19 mouse cellular contexts compared by ENCODE assay signal in genomic region chr4:96772966-96773566, GRCm38 (mm10). TPM values are rescaled to one million over a fixed set of nuclear protein-coding genes. Genes with fewer than 3 reads are reported as not detected.
DNase-seq lines count a peak whose midpoint lies in the region; ATAC-seq and TF ChIP-seq lines count a peak whose summit lies in the region.
"Had no signal": no experiment of that assay in that cellular context is flagged by ENCODE, and none has a peak within 500 bp of the region (broad histone marks: within the 10 kb centered on the region; RNA-seq: fewer than 3 reads in every experiment).

No protein-coding gene starts in this region.

- no peaks in the 10 kb centered on the region for H3K4me1 ChIP-seq in forebrain, embryonic 13.5 days
- no peaks in the 10 kb centered on the region for H3K4me1 ChIP-seq in forebrain, embryonic 12.5 days
- H3K4me1 ChIP-seq in midbrain, postnatal 0 days (ENCODE audit: insufficient read depth, low read length) = no peaks in the 10 kb centered on the region
- no peaks in the 10 kb centered on the region for H3K4me1 ChIP-seq in midbrain, embryonic 13.5 days (replicated peaks)

- no peak overlapping the region for H3K4me3 ChIP-seq in forebrain, embryonic 13.5 days
- no peak overlapping the region for H3K4me3 ChIP-seq in forebrain, embryonic 12.5 days (replicated peaks)
- H3K4me3 ChIP-seq in midbrain, postnatal 0 days (ENCODE audit: low read depth, low read length) = no peak overlapping the region
- H3K4me3 ChIP-seq in midbrain, embryonic 13.5 days (replicated peaks) = no peak overlapping the region

- intact Hi-C loops in left cerebral cortex, postnatal 14 days (cut with DNase I) = no loop called here

- ATAC-seq in forebrain, embryonic 13.5 days = no peak
- no peak for ATAC-seq in forebrain, embryonic 12.5 days (ENCODE audit: low FRiP score)
- ATAC-seq in midbrain, postnatal 0 days (ENCODE audit: low FRiP score) = no peak
- ATAC-seq in midbrain, embryonic 13.5 days = no peak
- ATAC-seq: intestine, embryonic 16.5 days had no signal

- 0 out of 2 replicates have a peak overlapping the region, but pooled peaks have one; percentile 25 for H3K27ac ChIP-seq in forebrain, embryonic 13.5 days
- H3K27ac ChIP-seq in forebrain, embryonic 12.5 days = no peak overlapping the region
- H3K27ac ChIP-seq in midbrain, postnatal 0 days (ENCODE audit: low read depth, low read length) = no peak overlapping the region
- H3K27ac ChIP-seq in midbrain, embryonic 13.5 days = no peak overlapping the region

- 73% methylated on average over 3 of the region's 3 CpGs for WGBS in forebrain, embryonic 13.5 days
- WGBS in forebrain, embryonic 12.5 days = 76% methylated on average over 3 of the region's 3 CpGs
- 74% methylated on average over 3 of the region's 3 CpGs for WGBS in midbrain, postnatal 0 days
- WGBS in midbrain, embryonic 13.5 days = 76% methylated on average over 3 of the region's 3 CpGs

- H3K27me3 ChIP-seq in forebrain, embryonic 13.5 days = no peaks in the 10 kb centered on the region
- no peaks in the 10 kb centered on the region for H3K27me3 ChIP-seq in forebrain, embryonic 12.5 days
- no peaks in the 10 kb centered on the region for H3K27me3 ChIP-seq in midbrain, postnatal 0 days (ENCODE audit: insufficient read depth, low read length)
- H3K27me3 ChIP-seq in midbrain, embryonic 13.5 days = no peaks in the 10 kb centered on the region

- H3K4me2 ChIP-seq in forebrain, embryonic 13.5 days = no peak overlapping the region
- H3K4me2 ChIP-seq in forebrain, embryonic 12.5 days = no peak overlapping the region
- no peak overlapping the region for H3K4me2 ChIP-seq in midbrain, postnatal 0 days (ENCODE audit: low read depth, low read length, poor library complexity, severe bottlenecking)
- H3K4me2 ChIP-seq in midbrain, embryonic 13.5 days (replicated peaks) = no peak overlapping the region
- H3K4me2 ChIP-seq: lung, embryonic 14.5 days had no signal

- no peaks in the 10 kb centered on the region for H3K36me3 ChIP-seq in forebrain, embryonic 13.5 days (ENCODE audit: poor library complexity, severe bottlenecking)
- no peaks in the 10 kb centered on the region for H3K36me3 ChIP-seq in forebrain, embryonic 12.5 days (replicated peaks)
- H3K36me3 ChIP-seq in midbrain, postnatal 0 days (ENCODE audit: insufficient read depth, low read length) = no peaks in the 10 kb centered on the region
- no peaks in the 10 kb centered on the region for H3K36me3 ChIP-seq in midbrain, embryonic 13.5 days

- H3K9ac ChIP-seq in forebrain, embryonic 13.5 days = no peak overlapping the region
- no peak overlapping the region for H3K9ac ChIP-seq in forebrain, embryonic 12.5 days
- no peak overlapping the region for H3K9ac ChIP-seq in midbrain, postnatal 0 days (replicated peaks; ENCODE audit: low read length, poor library complexity, severe bottlenecking)
- no peak overlapping the region for H3K9ac ChIP-seq in midbrain, embryonic 13.5 days (replicated peaks)
- H3K9ac ChIP-seq: lung, embryonic 14.5 days had no signal

- DNase-seq in midbrain, postnatal 0 days (ENCODE audit: low spot score) = peak; percentile 56
- peak; percentile 81 to 86 for DNase-seq in cerebellum, postnatal 14 days
- DNase-seq in retina, postnatal 7 days (ENCODE audit: low read depth, low spot score) = peak; percentile 3
- no peak for DNase-seq in kidney, adult 8-10 months
- no peak for DNase-seq in left cerebral cortex, postnatal 14 days (ENCODE audit: low spot score in 2 of 2)
- DNase-seq: heart, postnatal 4 days; kidney, postnatal 14 days; lung, embryonic 14.5 days; right cerebral cortex, postnatal 25 days; thymus, adult 2 months had no signal

- H3K9me3 ChIP-seq in forebrain, embryonic 13.5 days (replicated peaks) = peaks cover 5% of the 10 kb centered on the region; the same call in 1 of the 2 replicates
- no peaks in the 10 kb centered on the region for H3K9me3 ChIP-seq in forebrain, embryonic 12.5 days
- no peaks in the 10 kb centered on the region for H3K9me3 ChIP-seq in midbrain, postnatal 0 days (ENCODE audit: low read length)
- no peaks in the 10 kb centered on the region for H3K9me3 ChIP-seq in midbrain, embryonic 13.5 days

- no peak for TF ChIP-seq CTCF in midbrain, postnatal 0 days (IDR thresholded peaks at IDR 0.05)

RNA-seq across cellular contexts. Expression of gene Gm12695, which starts 11.9 kb away (rescaled TPM):
- 0.12 and 0.18 TPM in 2 replicates for polyA plus RNA-seq in forebrain, embryonic 13.5 days (2015; fragmentation: Nextera tagmentation; extraction: Ambion mirVana)
- 0.17 TPM in 1 of 2 replicates, not detected in the other for polyA plus RNA-seq in forebrain, embryonic 12.5 days (2016; fragmentation: Nextera tagmentation; extraction: Ambion mirVana)
- total RNA-seq in midbrain, postnatal 0 days (2014; rRNA removed) = not detected in 2 replicates
- polyA plus RNA-seq in midbrain, postnatal 0 days (2015; fragmentation: Nextera tagmentation; extraction: Ambion mirVana) = not detected in 2 replicates
- 0.08 TPM in 1 of 2 replicates, not detected in the other for polyA plus RNA-seq in midbrain, embryonic 13.5 days (2015; fragmentation: Nextera tagmentation; extraction: Ambion mirVana)
- total RNA-seq in left cerebral cortex, postnatal 14 days (2021) = not detected
- total RNA-seq: adrenal gland, adult 18-20 months; heart, adult 8-10 months; heart, postnatal 4 days; megakaryocyte progenitor cell, adult 5-6 weeks; neutrophil, adult 5-6 weeks had no signal
- polyA plus RNA-seq: intestine, embryonic 16.5 days; limb, embryonic 14.5 days; lung, embryonic 14.5 days; thymus, adult 2 months had no signal

Comparison
In these comparisons a context has a peak if more than half of its experiments do, and no peak if none do; other contexts are left out.
1. DNase-seq: peak in midbrain, postnatal 0 days (single experiment), cerebellum, postnatal 14 days (2 of 2) and retina, postnatal 7 days (single experiment); none in kidney, adult 8-10 months (0 of 2) and left cerebral cortex, postnatal 14 days (0 of 2).